ENCODE assay signal across 27 mouse cellular contexts in genomic region chr4:128245201-128245600, GRCm38 (mm10). TPM values are rescaled to one million over a fixed set of nuclear protein-coding genes. Genes with fewer than 3 reads are reported as not detected.
"Had no signal": no experiment of that assay in that cellular context is flagged by ENCODE, and none has a peak within 500 bp of the region (broad histone marks: within the 10 kb centered on the region; RNA-seq: fewer than 3 reads in every experiment).

No protein-coding gene starts in this region.

- H3K9me3 ChIP-seq: kidney, embryonic 15.5 days; limb, embryonic 12.5 days; liver, embryonic 15.5 days; midbrain, embryonic 12.5 days; midbrain, embryonic 15.5 days; neural tube, embryonic 12.5 days; neural tube, embryonic 15.5 days had no signal

- H3K4me3 ChIP-seq: kidney, embryonic 15.5 days; layer of hippocampus, adult 2 months; left cerebral cortex, adult 2 months; limb, embryonic 12.5 days; liver, embryonic 12.5 days; liver, embryonic 15.5 days; midbrain, embryonic 12.5 days; midbrain, embryonic 15.5 days; neural tube, embryonic 12.5 days; neural tube, embryonic 15.5 days had no signal

- H3K36me3 ChIP-seq: kidney, embryonic 15.5 days; limb, embryonic 12.5 days; liver, embryonic 12.5 days; liver, embryonic 15.5 days; midbrain, embryonic 12.5 days; midbrain, embryonic 15.5 days; neural tube, embryonic 12.5 days; neural tube, embryonic 15.5 days had no signal

- H3K4me2 ChIP-seq: kidney, embryonic 15.5 days; limb, embryonic 12.5 days; liver, embryonic 12.5 days; liver, embryonic 15.5 days; midbrain, embryonic 12.5 days; midbrain, embryonic 15.5 days; neural tube, embryonic 12.5 days; neural tube, embryonic 15.5 days had no signal

- H3K4me1 ChIP-seq: limb, embryonic 12.5 days; liver, embryonic 12.5 days; liver, embryonic 15.5 days had no signal

- H3K27me3 ChIP-seq: kidney, embryonic 15.5 days; limb, embryonic 12.5 days; liver, embryonic 12.5 days; liver, embryonic 15.5 days; midbrain, embryonic 12.5 days; midbrain, embryonic 15.5 days; neural tube, embryonic 12.5 days; neural tube, embryonic 15.5 days had no signal

- ATAC-seq: intestine, embryonic 16.5 days; liver, embryonic 12.5 days; midbrain, embryonic 15.5 days had no signal

- H3K27ac ChIP-seq: kidney, embryonic 15.5 days; layer of hippocampus, adult 2 months; left cerebral cortex, adult 2 months; limb, embryonic 12.5 days; liver, embryonic 12.5 days; liver, embryonic 15.5 days; macrophage; midbrain, embryonic 12.5 days; midbrain, embryonic 15.5 days; neural tube, embryonic 12.5 days; neural tube, embryonic 15.5 days; stomach, postnatal 0 days had no signal

- H3K9ac ChIP-seq: kidney, embryonic 15.5 days; limb, embryonic 12.5 days; liver, embryonic 12.5 days; liver, embryonic 15.5 days; midbrain, embryonic 12.5 days; midbrain, embryonic 15.5 days; neural tube, embryonic 12.5 days; neural tube, embryonic 15.5 days had no signal

- DNase-seq: kidney, adult 2 months; kidney, postnatal 25 days; layer of hippocampus, adult 9-11 months; liver; lung, adult 18-20 months; right cerebral cortex, adult 18-20 months; right cerebral cortex, postnatal 14 days; right cerebral cortex, postnatal 4 days; thymus, adult 2 months; thymus, postnatal 14 days; thymus, postnatal 4 days had no signal

RNA-seq across cellular contexts. Expression of gene Hmgb4, which starts 15.6 kb away (rescaled TPM):
- polyA plus RNA-seq: intestine, embryonic 16.5 days; kidney, adult 2 months; kidney, embryonic 15.5 days; large intestine, adult 2 months; limb, embryonic 12.5 days; liver, embryonic 12.5 days; liver, embryonic 15.5 days; lung, embryonic 16.5 days; macrophage; midbrain, embryonic 12.5 days; neural tube, embryonic 12.5 days; neural tube, embryonic 15.5 days; stomach, embryonic 14.5 days; stomach, postnatal 0 days; thymus, adult 2 months had no signal
